Mouse (Mus musculus) fat pad, adult 2 months (tissue): Measurements from ENCODE around the gene Map2k5.

Source experiments
- DNase-seq: peaks from one replicate; pipeline ENCODE4 v3.0.0-alpha.2; 2011; ENCODE audit warnings: low read depth, low spot score; ENCODE audit errors: extremely low read depth

The Map2k5 gene

GRCm38 (mm10) chr9:63263188-63263587, 114.5 kb downstream of the Map2k5 start:
- no peak for DNase-seq

- DNase-seq = no peak
These were observed 118.9 kb downstream of the Map2k5 start for GRCm38 (mm10) chr9:63258768-63259167.

- DNase-seq = no peak
These were observed 120.0 kb downstream of the Map2k5 start for GRCm38 (mm10) chr9:63257739-63258138.

GRCm38 (mm10) chr9:63250841-63251626, 126.7 kb downstream of the Map2k5 start:
- DNase-seq = no peak

GRCm38 (mm10) chr9:63248095-63248787, 129.5 kb downstream of the Map2k5 start:
- DNase-seq = no peak

GRCm38 (mm10) chr9:63246568-63247169, 131.0 kb downstream of the Map2k5 start:
- no peak for DNase-seq

- no peak for DNase-seq
These were observed 135.7 kb downstream of the Map2k5 start for GRCm38 (mm10) chr9:63241961-63242360.

- no peak for DNase-seq
These were observed 136.5 kb downstream of the Map2k5 start for GRCm38 (mm10) chr9:63241241-63241640.

GRCm38 (mm10) chr9:63234356-63234755, 143.3 kb downstream of the Map2k5 start:
- no peak for DNase-seq

GRCm38 (mm10) chr9:63230289-63230688, 147.4 kb downstream of the Map2k5 start:
- DNase-seq = no peak

- no peak for DNase-seq
These were observed 148.6 kb downstream of the Map2k5 start for GRCm38 (mm10) chr9:63229124-63229523.

GRCm38 (mm10) chr9:63222161-63222560, 155.5 kb downstream of the Map2k5 start:
- no peak for DNase-seq

GRCm38 (mm10) chr9:63219851-63220250, 157.9 kb downstream of the Map2k5 start:
- no peak for DNase-seq

- DNase-seq = no peak
These were observed 162.7 kb downstream of the Map2k5 start for GRCm38 (mm10) chr9:63215031-63215430.

- DNase-seq = no peak
These were observed 170.9 kb downstream of the Map2k5 start for GRCm38 (mm10) chr9:63206769-63207276.

GRCm38 (mm10) chr9:63203461-63203860, 174.2 kb downstream of the Map2k5 start:
- no peak for DNase-seq

- DNase-seq = no peak
These were observed 176.1 kb downstream of the Map2k5 start for GRCm38 (mm10) chr9:63201376-63202323.

GRCm38 (mm10) chr9:63197252-63197651, 180.4 kb downstream of the Map2k5 start:
- no peak for DNase-seq

- no peak for DNase-seq
These were observed 181.5 kb downstream of the Map2k5 start for GRCm38 (mm10) chr9:63196114-63196682.

GRCm38 (mm10) chr9:63195523-63195922, 182.2 kb downstream of the Map2k5 start:
- DNase-seq = no peak
